Mouse (Mus musculus) stomach, embryonic 15.5 days (tissue): ENCODE data around the gene Pitx2. TPM values are rescaled to one million over a fixed set of nuclear protein-coding genes. Genes with fewer than 3 reads are reported as not detected.

Source experiments
- ATAC-seq: fragments of 200-750 bp; cut with Nextera tagmentation; 2 replicates; pipeline ENCODE4 v1.8.0; 2017; ENCODE audit warnings: low read depth, moderate number of reproducible peaks, moderate TSS enrichment; ENCODE audit not compliant: insufficient read depth, low FRiP score
- H3K27ac ChIP-seq: fragments of 300-500 bp; sonication (generic); 2 replicates; pipeline ENCODE4 v1.5.1; 2015; ENCODE audit warnings: mild to moderate bottlenecking, inconsistent platforms
- H3K27me3 ChIP-seq: fragments of 300-500 bp; sonication (generic); replicated peaks from 2 replicates; pipeline ENCODE4 v1.6.1; 2015; ENCODE audit warnings: inconsistent platforms
- H3K36me3 ChIP-seq: fragments of 300-500 bp; sonication (generic); 2 replicates; pipeline ENCODE4 v1.6.1; 2015; ENCODE audit warnings: inconsistent platforms
- H3K4me1 ChIP-seq: fragments of 300-500 bp; sonication (generic); 2 replicates; pipeline ENCODE4 v1.6.1; 2015; ENCODE audit warnings: inconsistent platforms
- H3K4me2 ChIP-seq: fragments of 300-500 bp; sonication (generic); 2 replicates; pipeline ENCODE4 v1.6.1; 2015; ENCODE audit warnings: mild to moderate bottlenecking, inconsistent platforms
- H3K4me3 ChIP-seq: fragments of 300-500 bp; sonication (generic); replicated peaks from 2 replicates; pipeline ENCODE4 v1.5.1; 2015; ENCODE audit warnings: inconsistent platforms
- H3K9ac ChIP-seq: fragments of 300-500 bp; sonication (generic); 2 replicates; pipeline ENCODE4 v1.6.1; 2015; ENCODE audit warnings: inconsistent platforms
- H3K9me3 ChIP-seq: fragments of 300-500 bp; sonication (generic); 2 replicates; pipeline ENCODE4 v1.6.1; 2016; ENCODE audit warnings: inconsistent platforms
- WGBS: fragments of 180-500 bp; shearing (Covaris S2); methylation state at CpG from one replicate; pipeline ENCODE4 v1.1.7; 2015; 5-methylcytosine and 5-hydroxymethylcytosine counted together
- polyA plus RNA-seq: library from polyadenylated mRNA; unstranded; fragments of >200 nt; fragmentation: Nextera tagmentation; extraction: Ambion mirVana; gene quantifications from 2 replicates; pipeline ENCODE4 v1.2.1, GENCODE M21; 2015

The Pitx2 gene
- polyA plus RNA-seq, 1 experiment from 2014 or later = 23.8 TPM

DNA sequence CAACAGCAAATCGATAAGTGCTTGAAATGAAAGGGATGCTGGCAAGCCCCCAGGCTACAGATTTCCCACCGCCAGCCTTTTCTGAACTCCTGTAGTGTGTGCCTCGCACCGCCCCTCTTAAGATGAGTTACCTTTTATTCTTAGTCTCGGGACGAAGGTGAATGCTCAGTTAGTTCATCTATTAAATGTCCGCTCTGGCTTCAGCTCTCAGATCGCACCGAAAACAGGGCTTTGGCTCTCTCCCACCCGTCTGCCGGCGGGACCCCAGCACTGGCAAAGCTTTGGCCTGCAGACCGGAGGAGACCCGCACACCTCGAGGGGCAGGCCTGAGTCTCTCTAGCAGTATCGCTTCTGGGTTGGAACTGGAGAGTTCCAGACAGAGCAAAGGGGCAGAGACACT lies 4.6 kb upstream of the Pitx2 start:
- no peak overlapping the region for H3K4me3 ChIP-seq
- no peak overlapping the region for H3K9ac ChIP-seq
- H3K27ac ChIP-seq = no peak overlapping the region
- H3K4me1 ChIP-seq = peaks cover 11% of the 10 kb centered on the region
- ATAC-seq = no peak
- H3K36me3 ChIP-seq = no peaks in the 10 kb centered on the region
- H3K27me3 ChIP-seq = peaks cover 62% of the 10 kb centered on the region
- no peaks in the 10 kb centered on the region for H3K9me3 ChIP-seq
- no peak overlapping the region for H3K4me2 ChIP-seq
- WGBS = 15% methylated on average over 16 of the region's 16 CpGs

DNA sequence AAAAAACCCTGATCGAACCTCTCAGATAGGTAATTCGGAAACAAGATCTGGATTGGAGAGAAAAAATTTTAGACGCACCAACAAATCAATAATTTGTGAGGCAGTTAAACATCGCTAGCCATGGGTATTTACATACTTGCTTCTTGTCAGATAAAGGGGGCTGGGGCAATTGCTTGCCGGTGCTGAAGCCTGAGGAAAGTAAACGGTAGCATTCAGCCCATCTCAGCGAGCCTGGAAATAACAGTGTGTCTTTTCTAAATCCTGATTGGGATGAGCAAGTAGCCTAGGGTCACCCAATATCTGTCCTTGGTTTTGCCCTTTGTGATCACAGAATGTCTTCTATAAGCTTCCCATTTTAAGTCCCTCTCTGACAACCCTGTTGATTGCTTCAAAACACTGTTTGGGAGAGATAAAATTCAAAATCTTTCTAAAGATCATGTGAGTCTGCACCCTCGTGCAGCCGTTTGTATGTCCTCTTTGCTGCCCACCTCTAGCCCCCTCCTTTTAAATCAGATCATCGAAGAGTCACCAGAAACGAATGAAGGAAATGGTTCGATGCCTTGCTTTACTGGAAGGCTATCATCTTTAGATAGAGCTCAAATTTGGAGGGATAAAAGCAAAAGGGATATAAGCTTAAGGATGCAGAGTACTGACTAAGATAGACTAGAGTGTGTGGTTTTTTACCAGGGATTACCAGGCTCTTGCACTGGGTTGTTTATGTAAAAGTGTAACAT lies 3.7 kb upstream of the Pitx2 start:
- no peak overlapping the region for H3K4me2 ChIP-seq
- H3K4me3 ChIP-seq = no peak overlapping the region
- H3K4me1 ChIP-seq = peaks cover 12% of the 10 kb centered on the region
- no peaks in the 10 kb centered on the region for H3K36me3 ChIP-seq
- 11% methylated on average over 12 of the region's 12 CpGs for WGBS
- no peak overlapping the region for H3K9ac ChIP-seq
- H3K9me3 ChIP-seq = no peaks in the 10 kb centered on the region
- H3K27ac ChIP-seq = no peak overlapping the region
- H3K27me3 ChIP-seq = peaks cover 63% of the 10 kb centered on the region
- ATAC-seq = no peak

DNA sequence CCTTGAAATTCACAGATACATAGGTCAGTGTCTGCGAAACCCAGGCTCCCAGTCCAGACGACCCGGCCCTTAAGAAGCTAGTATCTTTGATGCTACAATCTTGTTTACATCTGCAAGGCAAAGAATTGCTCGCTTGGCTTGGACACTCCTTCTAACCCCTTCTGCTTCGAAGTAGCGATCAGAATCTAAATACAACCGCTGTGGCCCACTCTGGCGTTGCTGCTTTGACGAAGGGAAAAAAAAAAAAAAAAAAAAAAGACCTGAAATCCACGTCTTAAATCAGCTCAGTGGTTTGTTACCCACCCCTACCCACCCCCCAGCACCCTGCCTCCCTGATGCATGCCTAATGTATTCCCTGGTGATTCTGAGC lies 3.1 kb upstream of the Pitx2 start:
- Histone ChIP-seq H3K36me3 (no peaks in the 10 kb centered on the region), H3K4me2 (no peak overlapping the region), H3K4me1 (peaks cover 12% of the 10 kb centered on the region), H3K4me3 (no peak overlapping the region), H3K27me3 (peaks cover 65% of the 10 kb centered on the region), H3K9me3 (no peaks in the 10 kb centered on the region), H3K9ac (no peak overlapping the region), H3K27ac (no peak overlapping the region)
- 3% methylated on average over 10 of the region's 10 CpGs for WGBS
- ATAC-seq = no peak

DNA sequence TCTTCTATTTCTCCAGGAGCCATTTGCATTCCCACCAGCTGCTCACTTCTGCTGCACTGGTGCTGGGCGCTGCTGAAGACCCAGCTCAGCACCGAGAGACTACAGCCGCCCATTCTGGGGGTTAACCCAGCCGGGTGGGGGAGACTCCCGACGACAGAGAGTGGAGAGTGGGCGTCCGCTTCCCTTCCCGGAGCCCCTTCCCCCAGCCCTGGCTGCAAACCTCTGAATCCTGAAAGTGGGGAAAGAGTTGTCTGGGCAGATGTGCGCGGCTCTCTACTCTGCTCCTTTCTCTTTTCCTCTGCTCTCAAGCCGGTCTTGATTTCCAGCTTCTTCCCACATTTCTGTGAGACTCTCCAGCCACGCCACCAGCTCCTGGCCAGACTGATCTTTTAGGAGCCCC lies 2.6 kb upstream of the Pitx2 start:
- Histone ChIP-seq H3K27me3 (peaks cover 65% of the 10 kb centered on the region), H3K9me3 (no peaks in the 10 kb centered on the region), H3K36me3 (no peaks in the 10 kb centered on the region), H3K4me3 (no peak overlapping the region; the same call in 1 of the 2 replicates), H3K9ac (no peak overlapping the region), H3K4me1 (peaks cover 12% of the 10 kb centered on the region), H3K27ac (no peak overlapping the region), H3K4me2 (peak overlapping the region; percentile 32; the same call in 1 of the 2 replicates)
- 3% methylated on average over 13 of the region's 13 CpGs for WGBS
- ATAC-seq = no peak

DNA sequence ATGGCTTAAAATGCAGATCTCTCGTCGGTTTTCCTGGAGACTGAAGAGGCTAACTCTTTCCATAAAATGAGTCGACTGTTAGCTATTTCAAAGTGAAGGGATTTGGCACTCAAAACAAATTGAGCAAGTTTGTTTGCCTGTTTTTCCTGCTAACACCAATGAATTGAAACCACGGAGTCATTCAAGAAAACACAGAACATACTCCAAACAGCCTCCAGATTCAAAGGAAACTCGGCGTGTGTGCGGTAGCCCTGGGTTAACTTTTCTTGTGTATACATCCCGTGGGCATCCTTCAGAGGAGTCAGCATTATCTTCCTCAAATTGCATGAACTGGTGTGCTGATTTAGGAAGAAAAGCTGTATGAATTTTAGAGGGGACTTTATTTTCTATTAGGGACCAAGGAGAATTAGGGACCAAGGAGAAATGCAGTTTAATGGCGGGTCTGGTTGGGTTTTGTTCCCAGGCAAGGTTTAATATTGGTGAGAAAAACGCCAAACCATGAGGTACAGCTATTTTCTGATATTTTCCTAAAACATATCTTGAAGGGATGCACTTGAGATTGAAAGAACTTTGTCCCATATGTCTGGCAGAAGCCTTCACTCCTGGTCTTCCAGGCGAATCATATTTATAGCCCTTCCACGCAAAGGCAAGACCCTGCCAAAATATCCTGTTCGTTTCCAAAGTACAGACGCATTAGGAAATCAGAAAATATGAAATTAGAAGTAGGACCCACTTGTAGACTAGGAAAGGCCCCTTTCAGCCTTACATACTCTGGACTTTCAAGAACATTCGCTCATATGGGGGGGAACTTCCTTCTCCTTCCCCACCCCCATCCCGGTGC lies 1.7 kb upstream of the Pitx2 start:
- ATAC-seq = no peak
- H3K36me3 ChIP-seq = no peaks in the 10 kb centered on the region
- H3K4me3 ChIP-seq = no peak overlapping the region
- H3K9me3 ChIP-seq = no peaks in the 10 kb centered on the region
- peaks cover 12% of the 10 kb centered on the region for H3K4me1 ChIP-seq
- H3K4me2 ChIP-seq = no peak overlapping the region
- no peak overlapping the region for H3K9ac ChIP-seq
- H3K27me3 ChIP-seq = peaks cover 71% of the 10 kb centered on the region
- no peak overlapping the region for H3K27ac ChIP-seq
- 19% methylated on average over 16 of the region's 16 CpGs for WGBS

DNA sequence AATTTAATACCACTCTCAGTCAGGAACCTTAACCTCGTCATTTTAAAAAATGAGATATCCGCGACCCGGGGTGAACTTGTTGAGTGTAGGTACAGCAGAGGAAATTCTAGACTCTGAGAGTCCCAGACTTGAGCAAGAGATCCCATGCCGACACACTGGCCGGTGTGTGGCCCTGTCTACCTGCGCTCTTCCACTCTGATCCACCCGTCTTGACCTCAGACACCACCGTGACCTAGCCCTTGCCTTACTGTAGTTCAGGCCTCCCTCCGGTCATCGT lies 1.1 kb upstream of the Pitx2 start:
- peaks cover 14% of the 10 kb centered on the region for H3K4me1 ChIP-seq
- H3K4me3 ChIP-seq = no peak overlapping the region
- WGBS = 9% methylated on average over 11 of the region's 11 CpGs
- H3K27me3 ChIP-seq = peaks cover 71% of the 10 kb centered on the region
- no peak overlapping the region for H3K4me2 ChIP-seq
- no peak overlapping the region for H3K27ac ChIP-seq
- H3K36me3 ChIP-seq = no peaks in the 10 kb centered on the region
- ATAC-seq = no peak
- no peaks in the 10 kb centered on the region for H3K9me3 ChIP-seq
- no peak overlapping the region for H3K9ac ChIP-seq

DNA sequence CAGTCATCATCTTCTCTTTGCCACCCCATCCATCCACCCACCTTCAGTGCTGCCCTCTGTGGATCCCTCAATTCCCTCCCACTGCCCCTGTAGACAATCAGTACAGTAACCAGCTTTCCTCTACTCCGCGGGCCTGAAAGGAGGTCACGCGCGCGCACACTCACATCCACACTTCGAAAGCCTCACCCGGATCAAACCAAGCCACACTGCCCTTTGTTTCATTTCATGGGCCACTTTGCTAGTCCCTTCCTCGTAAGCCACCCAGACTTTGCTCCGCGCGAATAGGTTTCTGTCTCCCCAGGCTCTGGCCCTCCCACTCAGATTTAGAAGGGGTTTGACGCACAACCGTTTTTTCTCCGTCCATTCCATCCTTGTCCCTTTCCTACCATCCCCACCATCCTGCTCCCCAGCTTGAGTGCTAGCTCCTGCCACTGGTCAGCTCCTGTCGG lies 494 bp upstream of the Pitx2 start:
- Histone ChIP-seq H3K9me3 (no peaks in the 10 kb centered on the region), H3K27ac (0 out of 2 replicates have a peak overlapping the region, but pooled peaks have one; percentile 21), H3K36me3 (no peaks in the 10 kb centered on the region), H3K9ac (no peak overlapping the region), H3K27me3 (peaks cover 76% of the 10 kb centered on the region), H3K4me2 (peak overlapping the region; percentile 66), H3K4me3 (peak overlapping the region; percentile 50), H3K4me1 (peaks cover 20% of the 10 kb centered on the region)
- no peak; the same call in 1 of the 2 replicates for ATAC-seq
- WGBS = 2% methylated on average over 16 of the region's 16 CpGs

DNA sequence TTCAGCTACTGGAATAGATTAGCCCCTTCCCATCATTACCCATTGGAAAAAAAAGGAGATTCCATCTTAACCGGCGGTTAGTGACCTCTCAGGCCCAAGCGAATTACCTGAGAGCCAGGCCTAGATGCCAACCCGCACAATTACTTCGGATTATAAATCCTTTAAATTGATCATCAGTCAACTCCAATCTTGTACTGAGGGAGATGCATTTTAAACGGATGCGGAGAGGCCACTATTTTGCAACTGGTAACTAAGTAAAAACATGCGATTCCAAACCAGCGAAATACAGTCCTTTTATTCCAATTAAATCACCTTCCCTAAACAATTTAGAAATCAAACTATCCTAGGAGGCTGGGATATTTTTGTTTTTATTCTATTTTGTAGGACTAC lies 818 bp downstream of the Pitx2 start:
- no peaks in the 10 kb centered on the region for H3K36me3 ChIP-seq
- no peak overlapping the region for H3K9ac ChIP-seq
- H3K4me2 ChIP-seq = peak overlapping the region; percentile 66
- WGBS = 9% methylated on average over 9 of the region's 9 CpGs
- peak overlapping the region; percentile 50 for H3K4me3 ChIP-seq
- peaks cover 22% of the 10 kb centered on the region for H3K4me1 ChIP-seq
- no peaks in the 10 kb centered on the region for H3K9me3 ChIP-seq
- no peak for ATAC-seq
- peaks cover 76% of the 10 kb centered on the region for H3K27me3 ChIP-seq
- H3K27ac ChIP-seq = no peak overlapping the region; the same call in 1 of the 2 replicates

DNA sequence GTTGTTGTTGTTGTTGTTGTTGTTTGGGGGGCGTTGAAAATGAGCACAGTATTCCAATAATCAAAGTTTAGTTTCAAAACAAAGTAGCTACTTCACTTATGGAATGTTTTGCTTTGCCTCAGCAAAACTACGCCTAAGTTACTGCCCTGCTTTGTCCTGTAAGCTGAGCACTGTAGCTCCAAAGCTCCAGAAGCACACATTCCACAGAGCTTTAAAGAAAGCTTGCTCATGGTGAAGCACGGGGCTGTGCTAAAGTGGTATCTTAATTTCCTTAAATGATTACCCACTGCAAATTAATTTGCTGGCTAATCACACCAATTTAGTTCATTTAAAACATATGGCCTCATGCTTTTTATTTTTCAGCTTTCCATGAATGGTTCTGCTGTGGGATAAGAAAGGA lies 1.5 kb downstream of the Pitx2 start:
- peaks cover 76% of the 10 kb centered on the region for H3K27me3 ChIP-seq

DNA sequence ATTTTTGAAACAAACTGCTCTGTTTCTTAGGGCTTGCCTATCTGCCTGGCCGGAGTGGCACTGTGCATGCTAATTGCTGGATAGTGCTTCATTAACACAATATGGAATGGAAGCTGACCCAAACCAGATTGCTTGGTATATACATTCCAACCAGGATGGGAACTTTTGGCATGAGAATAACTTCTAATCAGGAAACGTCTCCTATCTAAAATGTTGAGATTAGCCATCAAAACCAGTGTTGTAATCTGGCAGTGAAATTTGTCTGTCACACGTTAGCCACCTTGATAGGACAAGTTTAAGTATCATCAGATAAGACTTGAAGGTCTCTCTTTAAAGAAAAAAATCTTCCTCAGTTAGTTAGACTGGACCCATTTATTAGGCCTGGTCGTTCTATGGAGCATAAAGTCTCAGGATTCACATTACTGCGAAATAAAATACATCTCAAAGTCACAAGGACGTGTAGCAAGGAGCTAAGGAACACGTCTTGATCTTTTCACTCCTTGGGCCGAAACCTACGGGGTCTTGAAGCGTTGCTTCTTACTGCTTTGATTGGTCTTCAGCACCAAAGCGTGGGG lies 2.1 kb downstream of the Pitx2 start:
- peaks cover 74% of the 10 kb centered on the region for H3K27me3 ChIP-seq
- H3K36me3 ChIP-seq = no peaks in the 10 kb centered on the region
- peak overlapping the region; percentile 2; the same call in 1 of the 2 replicates for H3K4me2 ChIP-seq
- H3K4me3 ChIP-seq = no peak overlapping the region
- no peaks in the 10 kb centered on the region for H3K9me3 ChIP-seq
- H3K27ac ChIP-seq = no peak overlapping the region
- H3K9ac ChIP-seq = no peak overlapping the region
- WGBS = 22% methylated on average over 11 of the region's 11 CpGs
- H3K4me1 ChIP-seq = peaks cover 22% of the 10 kb centered on the region
- ATAC-seq = no peak

More for the DNA sequence above, 1.5 kb downstream of the Pitx2 start:
- no peaks in the 10 kb centered on the region for H3K36me3 ChIP-seq
- H3K9me3 ChIP-seq = no peaks in the 10 kb centered on the region
- 7% methylated on average over 3 of the region's 3 CpGs for WGBS
- no peak for ATAC-seq
- no peak overlapping the region for H3K4me3 ChIP-seq
- no peak overlapping the region for H3K9ac ChIP-seq
- H3K4me1 ChIP-seq = peaks cover 22% of the 10 kb centered on the region
- no peak overlapping the region for H3K27ac ChIP-seq
- H3K4me2 ChIP-seq = no peak overlapping the region

DNA sequence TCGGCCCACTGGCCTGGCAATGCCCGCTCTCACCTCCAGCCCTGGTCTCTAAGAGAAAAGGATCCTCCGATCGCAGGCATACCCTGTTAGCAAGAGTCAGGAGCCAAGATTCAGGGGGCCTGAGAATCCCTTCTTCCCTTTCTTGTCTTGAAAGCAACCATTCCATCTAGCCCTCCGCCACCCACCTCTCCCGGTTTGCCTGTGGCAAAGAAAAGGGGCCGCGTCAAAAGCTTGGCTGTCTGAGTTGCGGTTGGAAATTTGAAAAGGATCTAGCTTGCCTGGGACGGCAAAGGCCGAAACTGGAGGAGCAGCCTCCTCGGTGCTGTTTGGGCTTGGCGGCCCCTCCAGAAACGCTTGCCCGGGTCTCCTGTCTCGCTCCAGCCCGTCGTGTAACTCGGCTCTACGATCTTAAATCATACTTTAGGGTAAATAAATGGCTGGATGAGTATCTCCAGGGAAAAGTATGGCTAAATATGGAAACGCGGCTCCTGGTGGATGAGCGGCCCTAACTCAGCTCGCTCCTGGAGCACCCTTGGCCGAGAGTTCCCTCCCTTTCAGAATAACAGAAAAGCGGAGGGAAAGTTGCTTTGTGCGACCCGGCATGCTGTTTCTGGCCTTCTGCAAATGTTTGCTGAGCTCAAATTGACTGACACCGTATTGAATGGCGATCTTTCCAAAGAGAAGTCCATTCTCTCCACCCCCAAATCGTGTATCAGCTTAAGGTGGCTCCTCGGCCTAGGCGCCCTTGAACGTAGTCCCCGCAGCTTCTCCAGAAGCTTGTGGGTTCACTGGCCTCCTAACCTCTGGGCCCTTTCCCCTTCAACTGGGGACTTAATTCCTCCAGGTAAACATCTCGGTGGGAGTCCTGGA lies 3.4 kb downstream of the Pitx2 start:
- H3K27me3 ChIP-seq = peaks cover 80% of the 10 kb centered on the region
- no peak overlapping the region for H3K9ac ChIP-seq
- H3K4me1 ChIP-seq = peaks cover 22% of the 10 kb centered on the region
- H3K4me2 ChIP-seq = peak overlapping the region; percentile 89
- H3K4me3 ChIP-seq = peak overlapping the region; percentile 43
- 17% methylated on average over 36 of the region's 36 CpGs for WGBS
- H3K9me3 ChIP-seq = no peaks in the 10 kb centered on the region
- no peak overlapping the region for H3K27ac ChIP-seq
- H3K36me3 ChIP-seq = no peaks in the 10 kb centered on the region
- ATAC-seq = no peak
